Mouse (Mus musculus): Measurements from ENCODE around the gene Vmn1r157. TPM values are rescaled to one million over a fixed set of nuclear protein-coding genes. Genes with fewer than 3 reads are reported as not detected.

Vmn1r157 gene
- polyA plus RNA-seq (2014; fragmentation: Illumina TruSeq; extraction: RNeasy Lipid Tissue Mini Kit (QIAGEN cat#74804); ENCODE audit: low read depth, low replicate concordance) = not detected

GRCm38 (mm10) chr7:22761397-22761796, at the start of gene Vmn1r157:
TSS of gene Vmn1r157 (plus strand) at chr7:22761697.

GRCm38 (mm10) chr7:22719610-22720009, 41.9 kb upstream of the Vmn1r157 start, which contains the start of gene Gm4567:
TSS of gene Gm4567 (minus strand) at chr7:22719710.

GRCm38 (mm10) chr7:22790682-22791081, 29.2 kb downstream of the Vmn1r157 start, which contains the start of gene Vmn1r158:
TSS of gene Vmn1r158 (minus strand) at chr7:22790782.

Other genes starting within 250 kb of the Vmn1r157 start
- gene Vmn1r152, start 238.7 kb upstream of the Vmn1r157 start, polyA plus RNA-seq (2014; fragmentation: Illumina TruSeq; extraction: RNeasy Lipid Tissue Mini Kit (QIAGEN cat#74804); ENCODE audit: low read depth, low replicate concordance) = not detected
- not detected for gene Gm8677, start 226.8 kb upstream of the Vmn1r157 start, polyA plus RNA-seq (2014; fragmentation: Illumina TruSeq; extraction: RNeasy Lipid Tissue Mini Kit (QIAGEN cat#74804); ENCODE audit: low read depth, low replicate concordance)
- gene Gm4201, start 196.4 kb upstream of the Vmn1r157 start, polyA plus RNA-seq (2014; fragmentation: Illumina TruSeq; extraction: RNeasy Lipid Tissue Mini Kit (QIAGEN cat#74804); ENCODE audit: low read depth, low replicate concordance) = not detected
- gene Gm4565, start 173.6 kb upstream of the Vmn1r157 start, polyA plus RNA-seq (2014; fragmentation: Illumina TruSeq; extraction: RNeasy Lipid Tissue Mini Kit (QIAGEN cat#74804); ENCODE audit: low read depth, low replicate concordance) = not detected
- not detected for gene Vmn1r155, start 103.7 kb upstream of the Vmn1r157 start, polyA plus RNA-seq (2014; fragmentation: Illumina TruSeq; extraction: RNeasy Lipid Tissue Mini Kit (QIAGEN cat#74804); ENCODE audit: low read depth, low replicate concordance)
- gene Gm8693, start 69.4 kb upstream of the Vmn1r157 start, polyA plus RNA-seq (2014; fragmentation: Illumina TruSeq; extraction: RNeasy Lipid Tissue Mini Kit (QIAGEN cat#74804); ENCODE audit: low read depth, low replicate concordance) = not detected
- not detected for gene Gm4567, start 42.0 kb upstream of the Vmn1r157 start, polyA plus RNA-seq (2014; fragmentation: Illumina TruSeq; extraction: RNeasy Lipid Tissue Mini Kit (QIAGEN cat#74804); ENCODE audit: low read depth, low replicate concordance)
- gene Vmn1r158, start 29.1 kb downstream of the Vmn1r157 start, polyA plus RNA-seq (2014; fragmentation: Illumina TruSeq; extraction: RNeasy Lipid Tissue Mini Kit (QIAGEN cat#74804); ENCODE audit: low read depth, low replicate concordance) = not detected
- not detected for gene Vmn1r159, start 81.9 kb downstream of the Vmn1r157 start, polyA plus RNA-seq (2014; fragmentation: Illumina TruSeq; extraction: RNeasy Lipid Tissue Mini Kit (QIAGEN cat#74804); ENCODE audit: low read depth, low replicate concordance)
- not detected for gene Vmn1r160, start 109.5 kb downstream of the Vmn1r157 start, polyA plus RNA-seq (2014; fragmentation: Illumina TruSeq; extraction: RNeasy Lipid Tissue Mini Kit (QIAGEN cat#74804); ENCODE audit: low read depth, low replicate concordance)
- gene Gm4214, start 223.0 kb downstream of the Vmn1r157 start, polyA plus RNA-seq (2014; fragmentation: Illumina TruSeq; extraction: RNeasy Lipid Tissue Mini Kit (QIAGEN cat#74804); ENCODE audit: low read depth, low replicate concordance) = not detected